Mouse (Mus musculus) hindbrain, embryonic 13.5 days (tissue): ENCODE measurements at regions not wholly inside any gene's neighbourhood (a gene's known extent, or its start where the extent isn't known, plus 50 kb on each side); places are given as distances from the start of the nearest gene placed in this dataset.

Experiments
- ATAC-seq: fragments of 200-750 bp; cut with Nextera tagmentation; 2 replicates; pipeline ENCODE4 v1.8.0; 2017; ENCODE audit warnings: moderate TSS enrichment; ENCODE audit not compliant: low FRiP score
- H3K27ac ChIP-seq: fragments of 300-500 bp; sonication (generic); 2 replicates; pipeline ENCODE4 v1.5.1; 2015; ENCODE audit warnings: inconsistent platforms, mild to moderate bottlenecking, moderate library complexity
- H3K27me3 ChIP-seq: fragments of 300-500 bp; sonication (generic); 2 replicates; pipeline ENCODE4 v1.6.1; 2015; ENCODE audit warnings: mild to moderate bottlenecking, inconsistent platforms
- H3K36me3 ChIP-seq: fragments of 300-500 bp; sonication (generic); 2 replicates; pipeline ENCODE4 v1.6.1; 2015; ENCODE audit warnings: mild to moderate bottlenecking, inconsistent platforms
- H3K4me1 ChIP-seq: fragments of 300-500 bp; sonication (generic); replicated peaks from 2 replicates; pipeline ENCODE4 v1.6.1; 2015; ENCODE audit warnings: inconsistent platforms
- H3K4me2 ChIP-seq: fragments of 300-500 bp; sonication (generic); 2 replicates; pipeline ENCODE4 v1.6.1; 2015; ENCODE audit warnings: inconsistent platforms, mild to moderate bottlenecking, moderate library complexity
- H3K4me3 ChIP-seq: fragments of 300-500 bp; sonication (generic); 2 replicates; pipeline ENCODE4 v1.5.1; 2015; ENCODE audit warnings: mild to moderate bottlenecking, inconsistent platforms
- H3K9ac ChIP-seq: fragments of 300-500 bp; sonication (generic); 2 replicates; pipeline ENCODE4 v1.6.1; 2015; ENCODE audit warnings: mild to moderate bottlenecking, inconsistent platforms
- H3K9me3 ChIP-seq: fragments of 300-500 bp; sonication (generic); 2 replicates; pipeline ENCODE4 v1.6.1; 2016; ENCODE audit warnings: inconsistent platforms
- WGBS: fragments of 180-500 bp; shearing (Covaris S2); methylation state at CpG from one replicate; pipeline ENCODE4 v1.1.7; 2015; 5-methylcytosine and 5-hydroxymethylcytosine counted together

- 0 out of 2 replicates have a peak, but pooled peaks cover 3% of the 10 kb centered on the region for H3K9me3 ChIP-seq
- H3K4me1 ChIP-seq = peaks cover 10% of the 10 kb centered on the region
- H3K9ac ChIP-seq = 0 out of 2 replicates have a peak overlapping the region, but pooled peaks have one; percentile 24
- no peak for ATAC-seq
- H3K4me3 ChIP-seq = no peak overlapping the region
- WGBS = 49% methylated on average over 18 of the region's 18 CpGs
- no peaks in the 10 kb centered on the region for H3K27me3 ChIP-seq
- peak overlapping the region; percentile 21; the same call in 1 of the 2 replicates for H3K4me2 ChIP-seq
- H3K27ac ChIP-seq = peak overlapping the region; percentile 73
- no peaks in the 10 kb centered on the region for H3K36me3 ChIP-seq
These were observed 376.3 kb upstream of the 3110018I06Rik start for GRCm38 (mm10) chr12:107111908-107112770.

- H3K4me2 ChIP-seq = no peak overlapping the region
- no peak overlapping the region for H3K9ac ChIP-seq
- no peaks in the 10 kb centered on the region for H3K36me3 ChIP-seq
- ATAC-seq = no peak
- H3K27ac ChIP-seq = no peak overlapping the region
- WGBS = 83% methylated on average over 3 of the region's 3 CpGs
- H3K27me3 ChIP-seq = no peaks in the 10 kb centered on the region
- H3K9me3 ChIP-seq = 0 out of 2 replicates have a peak, but pooled peaks cover 3% of the 10 kb centered on the region
- no peak overlapping the region for H3K4me3 ChIP-seq
- H3K4me1 ChIP-seq = peaks cover 6% of the 10 kb centered on the region; the same call in 1 of the 2 replicates
These were observed 370.1 kb upstream of the 3110018I06Rik start for GRCm38 (mm10) chr12:107118364-107118763.

- 80% methylated on average over 10 of the region's 10 CpGs for WGBS
- Histone ChIP-seq H3K27me3 (no peaks in the 10 kb centered on the region), H3K4me3 (no peak overlapping the region)
These were observed 369.4 kb upstream of the 3110018I06Rik start for GRCm38 (mm10) chr12:107119076-107119475.

GRCm38 (mm10) chr12:107120486-107121186 lies 367.8 kb upstream of the 3110018I06Rik start:
- H3K9me3 ChIP-seq = no peaks in the 10 kb centered on the region
- H3K36me3 ChIP-seq = no peaks in the 10 kb centered on the region
- ATAC-seq = no peak
- WGBS = 90% methylated on average over 21 of the region's 21 CpGs
- H3K4me3 ChIP-seq = no peak overlapping the region
- no peak overlapping the region for H3K27ac ChIP-seq
- H3K4me1 ChIP-seq = peaks cover 15% of the 10 kb centered on the region
- no peaks in the 10 kb centered on the region for H3K27me3 ChIP-seq
- H3K4me2 ChIP-seq = no peak overlapping the region
- no peak overlapping the region for H3K9ac ChIP-seq

More at GRCm38 (mm10) chr12:107119076-107119475, 369.4 kb upstream of the 3110018I06Rik start:
- Histone ChIP-seq H3K9me3 (0 out of 2 replicates have a peak, but pooled peaks cover 2% of the 10 kb centered on the region), H3K27ac (no peak overlapping the region), H3K36me3 (no peaks in the 10 kb centered on the region), H3K4me1 (peaks cover 6% of the 10 kb centered on the region; the same call in 1 of the 2 replicates), H3K9ac (no peak overlapping the region), H3K4me2 (no peak overlapping the region)
- no peak for ATAC-seq

GRCm38 (mm10) chr12:107121990-107122389 lies 366.4 kb upstream of the 3110018I06Rik start:
- H3K4me3 ChIP-seq = no peak overlapping the region
- H3K4me2 ChIP-seq = no peak overlapping the region
- H3K36me3 ChIP-seq = no peaks in the 10 kb centered on the region
- peaks cover 15% of the 10 kb centered on the region for H3K4me1 ChIP-seq
- no peak for ATAC-seq
- H3K9ac ChIP-seq = no peak overlapping the region
- no peaks in the 10 kb centered on the region for H3K9me3 ChIP-seq
- 44% methylated on average over 4 of the region's 4 CpGs for WGBS
- H3K27ac ChIP-seq = no peak overlapping the region
- no peaks in the 10 kb centered on the region for H3K27me3 ChIP-seq

GRCm38 (mm10) chr12:107123661-107124060 lies 364.8 kb upstream of the 3110018I06Rik start:
- no peak overlapping the region for H3K4me3 ChIP-seq
- no peaks in the 10 kb centered on the region for H3K27me3 ChIP-seq
- no peak overlapping the region for H3K4me2 ChIP-seq
- WGBS = 90% methylated on average over 8 of the region's 8 CpGs
- no peak overlapping the region for H3K9ac ChIP-seq
- peaks cover 17% of the 10 kb centered on the region for H3K4me1 ChIP-seq
- H3K9me3 ChIP-seq = no peaks in the 10 kb centered on the region
- no peaks in the 10 kb centered on the region for H3K36me3 ChIP-seq
- H3K27ac ChIP-seq = no peak overlapping the region
- no peak for ATAC-seq

GRCm38 (mm10) chr12:107124263-107124885 lies 364.1 kb upstream of the 3110018I06Rik start:
- no peak overlapping the region for H3K27ac ChIP-seq
- H3K9ac ChIP-seq = no peak overlapping the region
- WGBS = 90% methylated on average over 17 of the region's 17 CpGs

GRCm38 (mm10) chr12:107125201-107125600 lies 363.2 kb upstream of the 3110018I06Rik start:
- Histone ChIP-seq H3K4me2 (no peak overlapping the region), H3K9ac (no peak overlapping the region), H3K4me3 (no peak overlapping the region), H3K36me3 (no peaks in the 10 kb centered on the region), H3K27me3 (no peaks in the 10 kb centered on the region), H3K27ac (no peak overlapping the region), H3K9me3 (no peaks in the 10 kb centered on the region), H3K4me1 (peaks cover 22% of the 10 kb centered on the region)
- 62% methylated on average over 7 of the region's 7 CpGs for WGBS
- no peak for ATAC-seq

More at GRCm38 (mm10) chr12:107124263-107124885, 364.1 kb upstream of the 3110018I06Rik start:
- Histone ChIP-seq H3K36me3 (no peaks in the 10 kb centered on the region), H3K4me2 (no peak overlapping the region), H3K27me3 (no peaks in the 10 kb centered on the region), H3K4me1 (peaks cover 22% of the 10 kb centered on the region), H3K4me3 (no peak overlapping the region), H3K9me3 (no peaks in the 10 kb centered on the region)
- no peak for ATAC-seq

- Histone ChIP-seq H3K4me1 (peaks cover 22% of the 10 kb centered on the region), H3K4me2 (no peak overlapping the region), H3K4me3 (no peak overlapping the region), H3K27me3 (no peaks in the 10 kb centered on the region), H3K9ac (no peak overlapping the region), H3K36me3 (no peaks in the 10 kb centered on the region), H3K27ac (no peak overlapping the region), H3K9me3 (no peaks in the 10 kb centered on the region)
- no peak for ATAC-seq
- WGBS = 79% methylated on average over 10 of the region's 10 CpGs
These were observed 362.4 kb upstream of the 3110018I06Rik start for GRCm38 (mm10) chr12:107126056-107126455.

GRCm38 (mm10) chr12:107127591-107127990 lies 360.8 kb upstream of the 3110018I06Rik start:
- ATAC-seq = no peak
- Histone ChIP-seq H3K9me3 (no peaks in the 10 kb centered on the region), H3K36me3 (no peaks in the 10 kb centered on the region), H3K4me3 (no peak overlapping the region), H3K4me1 (peaks cover 16% of the 10 kb centered on the region), H3K9ac (no peak overlapping the region), H3K4me2 (no peak overlapping the region), H3K27ac (no peak overlapping the region), H3K27me3 (0 out of 2 replicates have a peak, but pooled peaks cover 4% of the 10 kb centered on the region)
- 84% methylated on average over 3 of the region's 3 CpGs for WGBS

GRCm38 (mm10) chr12:107129232-107129631 lies 359.2 kb upstream of the 3110018I06Rik start:
- no peaks in the 10 kb centered on the region for H3K9me3 ChIP-seq
- 73% methylated on average over 6 of the region's 6 CpGs for WGBS

GRCm38 (mm10) chr12:107131351-107131750 lies 357.1 kb upstream of the 3110018I06Rik start:
- Histone ChIP-seq H3K9me3 (no peaks in the 10 kb centered on the region), H3K9ac (no peak overlapping the region), H3K36me3 (no peaks in the 10 kb centered on the region), H3K4me3 (no peak overlapping the region), H3K4me2 (no peak overlapping the region), H3K27me3 (0 out of 2 replicates have a peak, but pooled peaks cover 4% of the 10 kb centered on the region), H3K4me1 (peaks cover 14% of the 10 kb centered on the region), H3K27ac (no peak overlapping the region)
- no peak for ATAC-seq
- 77% methylated on average over 7 of the region's 7 CpGs for WGBS

More at GRCm38 (mm10) chr12:107129232-107129631, 359.2 kb upstream of the 3110018I06Rik start:
- Histone ChIP-seq H3K27ac (peak overlapping the region; percentile 23; the same call in 1 of the 2 replicates), H3K4me2 (no peak overlapping the region), H3K4me3 (no peak overlapping the region), H3K27me3 (0 out of 2 replicates have a peak, but pooled peaks cover 4% of the 10 kb centered on the region), H3K36me3 (no peaks in the 10 kb centered on the region), H3K9ac (no peak overlapping the region), H3K4me1 (peaks cover 23% of the 10 kb centered on the region)
- ATAC-seq = no peak
